Mouse (Mus musculus) ES-E14 (cell line): ENCODE data around the gene Spata5. TPM values are rescaled to one million over a fixed set of nuclear protein-coding genes. Genes with fewer than 3 reads are reported as not detected.

Source experiments
- DNase-seq: peaks from one replicate; pipeline ENCODE4 v3.0.0-alpha.2; 2013; ENCODE audit warnings: low read depth, low spot score
- H3K27ac ChIP-seq: 2 replicates; pipeline ENCODE4 v1.5.1; 2012; ENCODE audit warnings: low read depth, mild to moderate bottlenecking, low read length, moderate library complexity, mixed read lengths; ENCODE audit not compliant: poor library complexity, insufficient read depth, severe bottlenecking
- H3K36me3 ChIP-seq: 2 replicates; pipeline ENCODE4 v1.6.1; 2012; ENCODE audit warnings: mild to moderate bottlenecking, low read length, moderate library complexity, mixed read lengths; ENCODE audit not compliant: control insufficient read depth, poor library complexity, insufficient read depth, severe bottlenecking
- H3K4me1 ChIP-seq, 2 experiments: fragments of 150-350 bp in 1 of 2; sonication (generic) in 1 of 2; 2 replicates each; pipeline ENCODE4 v1.6.1; 2012; ENCODE audit warnings: low read length in 2 of 2, mild to moderate bottlenecking in 1 of 2, mixed read lengths in 1 of 2; ENCODE audit not compliant: control insufficient read depth in 2 of 2, insufficient read depth in 2 of 2, poor library complexity in 1 of 2
- H3K4me3 ChIP-seq, 2 experiments: fragments of 150-350 bp in 1 of 2; sonication (generic) in 1 of 2; 2 replicates each; pipeline ENCODE4 v1.5.1; 2012; ENCODE audit warnings: low read length in 2 of 2, low read depth in 1 of 2, mild to moderate bottlenecking in 1 of 2, mixed read lengths in 1 of 2; ENCODE audit not compliant: insufficient read depth in 1 of 2, poor library complexity in 1 of 2, severe bottlenecking in 1 of 2
- H3K9ac ChIP-seq: 2 replicates; pipeline ENCODE4 v1.6.1; 2012; ENCODE audit warnings: low read depth, mild to moderate bottlenecking, low read length, mixed read lengths; ENCODE audit not compliant: poor library complexity, insufficient read depth, severe bottlenecking
- H3K9me3 ChIP-seq: fragments of 150-350 bp; sonication (generic); 2 replicates; pipeline ENCODE4 v1.6.1; 2012; ENCODE audit warnings: low read depth, mild to moderate bottlenecking, low read length; ENCODE audit not compliant: control insufficient read depth, insufficient read depth
- CHD2 ChIP-seq: IDR thresholded peaks from 2 replicates; pipeline ENCODE4 v1.6.1; 2014; ENCODE audit warnings: mild to moderate bottlenecking, low read depth, low read length, inconsistent platforms
- HCFC1 ChIP-seq: IDR thresholded peaks from 2 replicates; pipeline ENCODE4 v1.6.1; 2012; ENCODE audit warnings: low read length, inconsistent platforms, borderline replicate concordance; ENCODE audit not compliant: insufficient read depth
- MAFK ChIP-seq: IDR thresholded peaks from 2 replicates; pipeline ENCODE4 v1.6.1; 2014; ENCODE audit warnings: mild to moderate bottlenecking, low read depth, low read length, inconsistent platforms; ENCODE audit not compliant: insufficient read depth
- ZC3H11A ChIP-seq: IDR thresholded peaks from 2 replicates; pipeline ENCODE4 v1.6.1; 2012; ENCODE audit warnings: low read depth, mild to moderate bottlenecking, inconsistent platforms, low read length, borderline replicate concordance
- ZNF384 ChIP-seq: IDR thresholded peaks from 2 replicates; pipeline ENCODE4 v1.6.1; 2012; ENCODE audit warnings: low read depth, low read length, inconsistent platforms
- in situ Hi-C, 2 experiments: fragments of 600-800 bp; cut with MboI; formaldehyde crosslinking; loops; one replicate each; pipeline ENCODE4 v1.15.1; 2025; ENCODE audit warnings: low sequenced_read_pairs in 2 of 2, inconsistent platforms in 1 of 2; ENCODE audit not compliant: unreplicated experiment in 2 of 2
- total RNA-seq: library from RNA; depleted of rRNA; stranded (reverse); fragments of 300-350 nt; gene quantifications from 2 replicates; pipeline ENCODE4 v1.2.3, GENCODE M21; 2012; rRNA removed

Spata5 gene
- total RNA-seq, 1 experiment = 54.3 TPM

GRCm38 (mm10) chr3:37614878-37615650 lies 195.4 kb downstream of the Spata5 start:
- TF ChIP-seq MAFK = no peak
- TF ChIP-seq ZNF384 = no peak
- no peak for TF ChIP-seq ZC3H11A
- no peak for TF ChIP-seq CHD2
- TF ChIP-seq HCFC1 = no peak
- Histone ChIP-seq H3K27ac (no peak overlapping the region), H3K4me1 (no peaks in the 10 kb centered on the region; a peak in 1 of 4 replicates), H3K9me3 (no peaks in the 10 kb centered on the region), H3K9ac (no peak overlapping the region), H3K4me3 (no peak overlapping the region), H3K36me3 (no peaks in the 10 kb centered on the region)
- in situ Hi-C loops = loop anchor here (25.0 kb wide), 2 partner anchors 372 to 572 kb away; no protein-coding TSS in a partner anchor
- no peak for DNase-seq

GRCm38 (mm10) chr3:37616586-37617547 lies 197.2 kb downstream of the Spata5 start:
- Histone ChIP-seq H3K9me3 (no peaks in the 10 kb centered on the region), H3K27ac (no peak overlapping the region), H3K4me3 (no peak overlapping the region), H3K36me3 (no peaks in the 10 kb centered on the region), H3K4me1 (no peaks in the 10 kb centered on the region; a peak in 1 of 4 replicates), H3K9ac (no peak overlapping the region)
- in situ Hi-C loops = loop anchor here (25.0 kb wide), 2 partner anchors 370 to 570 kb away; no protein-coding TSS in a partner anchor
- TF ChIP-seq CHD2 = no peak
- TF ChIP-seq MAFK = no peak
- TF ChIP-seq ZNF384 = no peak
- TF ChIP-seq ZC3H11A = no peak
- TF ChIP-seq HCFC1 = no peak
- DNase-seq = no peak

Other genes starting within 250 kb of the Spata5 start
- gene Il21, start 187.3 kb upstream of the Spata5 start, total RNA-seq = not detected in 2 replicates
- 5.7 and 7.1 TPM in 2 replicates for gene Bbs12, start 107.3 kb upstream of the Spata5 start, total RNA-seq
- 0.16 and 0.22 TPM in 2 replicates for gene Cetn4, start 107.2 kb upstream of the Spata5 start, total RNA-seq
- gene Fgf2, start 71.5 kb upstream of the Spata5 start, total RNA-seq = 0.26 and 0.45 TPM in 2 replicates
- gene Nudt6, start 315 bp downstream of the Spata5 start, total RNA-seq = 3.0 and 4.0 TPM in 2 replicates
- gene Spry1, start 220.1 kb downstream of the Spata5 start, total RNA-seq = 7.1 and 9.8 TPM in 2 replicates